Mouse (Mus musculus): ENCODE results near the gene Ankmy2. TPM values are rescaled to one million over a fixed set of nuclear protein-coding genes. Genes with fewer than 3 reads are reported as not detected.

Gene Ankmy2
- polyA plus RNA-seq (2015; fragmentation: Nextera tagmentation; extraction: Ambion mirVana) = 7.1 and 7.4 TPM in 2 replicates

- Histone ChIP-seq H3K4me2 (peak within 1 kb of the TSS; percentile 96), H3K27me3 (no peaks in the 10 kb centered on the region), H3K9me3 (replicated peaks) (no peaks in the 10 kb centered on the region), H3K27ac (replicated peaks) (peak within 1 kb of the TSS; percentile 83), H3K4me1 (replicated peaks) (peaks cover 41% of the 10 kb centered on the region), H3K4me3 (replicated peaks) (peak within 1 kb of the TSS; percentile 81), H3K36me3 (replicated peaks) (no peaks in the 10 kb centered on the region), H3K9ac (peak within 1 kb of the TSS; percentile 69)
- WGBS (ENCODE audit: insufficient replicate concordance) = under 1% methylated on average over 42 of the region's 42 CpGs
- peak; percentile 95 for ATAC-seq (ENCODE audit: insufficient read depth)
Observed at GRCm38 (mm10) chr12:36156637-36157303, at the start of gene Ankmy2. Ankmy2 (plus strand) TSS chr12:36157114.

- WGBS (ENCODE audit: insufficient replicate concordance) = 74% methylated on average over 5 of the region's 5 CpGs
- no peak overlapping the region for H3K4me3 ChIP-seq (replicated peaks)
- ATAC-seq (ENCODE audit: insufficient read depth) = no peak
- H3K9me3 ChIP-seq (replicated peaks) = no peaks in the 10 kb centered on the region
- H3K36me3 ChIP-seq (replicated peaks) = peaks cover 46% of the 10 kb centered on the region
- no peaks in the 10 kb centered on the region for H3K4me1 ChIP-seq (replicated peaks)
- H3K27ac ChIP-seq (replicated peaks) = no peak overlapping the region
- H3K9ac ChIP-seq = no peak overlapping the region
- H3K27me3 ChIP-seq = no peaks in the 10 kb centered on the region
- H3K4me2 ChIP-seq = no peak overlapping the region
Observed at GRCm38 (mm10) chr12:36108442-36108841, 48.5 kb upstream of the Ankmy2 start.

- Histone ChIP-seq H3K4me1 (replicated peaks) (no peaks in the 10 kb centered on the region), H3K27ac (replicated peaks) (no peak overlapping the region), H3K4me2 (no peak overlapping the region), H3K36me3 (replicated peaks) (peaks cover 49% of the 10 kb centered on the region), H3K9me3 (replicated peaks) (no peaks in the 10 kb centered on the region), H3K4me3 (replicated peaks) (no peak overlapping the region), H3K9ac (no peak overlapping the region), H3K27me3 (no peaks in the 10 kb centered on the region)
- 80% methylated on average over 5 of the region's 5 CpGs for WGBS (ENCODE audit: insufficient replicate concordance)
- no peak for ATAC-seq (ENCODE audit: insufficient read depth)
Observed at GRCm38 (mm10) chr12:36110457-36110856, 46.5 kb upstream of the Ankmy2 start.

- WGBS (ENCODE audit: insufficient replicate concordance) = 84% methylated on average over 5 of the region's 5 CpGs
- Histone ChIP-seq H3K9ac (no peak overlapping the region), H3K4me1 (replicated peaks) (no peaks in the 10 kb centered on the region), H3K36me3 (replicated peaks) (peaks cover 50% of the 10 kb centered on the region), H3K9me3 (replicated peaks) (no peaks in the 10 kb centered on the region), H3K27ac (replicated peaks) (no peak overlapping the region), H3K4me2 (no peak overlapping the region), H3K27me3 (no peaks in the 10 kb centered on the region), H3K4me3 (replicated peaks) (no peak overlapping the region)
- ATAC-seq (ENCODE audit: insufficient read depth) = no peak
Observed at GRCm38 (mm10) chr12:36111110-36111509, 45.8 kb upstream of the Ankmy2 start.

GRCm38 (mm10) chr12:36112081-36112480 lies 44.8 kb upstream of the Ankmy2 start:
- Histone ChIP-seq H3K9ac (no peak overlapping the region), H3K27ac (replicated peaks) (no peak overlapping the region), H3K4me3 (replicated peaks) (no peak overlapping the region), H3K4me1 (replicated peaks) (no peaks in the 10 kb centered on the region), H3K36me3 (replicated peaks) (peaks cover 46% of the 10 kb centered on the region), H3K4me2 (no peak overlapping the region), H3K9me3 (replicated peaks) (no peaks in the 10 kb centered on the region), H3K27me3 (no peaks in the 10 kb centered on the region)
- 92% methylated on average over 3 of the region's 3 CpGs for WGBS (ENCODE audit: insufficient replicate concordance)
- no peak for ATAC-seq (ENCODE audit: insufficient read depth)

GRCm38 (mm10) chr12:36117161-36117560 lies 39.8 kb upstream of the Ankmy2 start:
- ATAC-seq (ENCODE audit: insufficient read depth) = no peak
- Histone ChIP-seq H3K4me2 (no peak overlapping the region), H3K9ac (no peak overlapping the region), H3K36me3 (replicated peaks) (peaks cover 20% of the 10 kb centered on the region), H3K27me3 (no peaks in the 10 kb centered on the region), H3K9me3 (replicated peaks) (no peaks in the 10 kb centered on the region), H3K4me1 (replicated peaks) (no peaks in the 10 kb centered on the region), H3K4me3 (replicated peaks) (no peak overlapping the region), H3K27ac (replicated peaks) (no peak overlapping the region)
- WGBS (ENCODE audit: insufficient replicate concordance) = 70% methylated on average over 6 of the region's 6 CpGs

DNA sequence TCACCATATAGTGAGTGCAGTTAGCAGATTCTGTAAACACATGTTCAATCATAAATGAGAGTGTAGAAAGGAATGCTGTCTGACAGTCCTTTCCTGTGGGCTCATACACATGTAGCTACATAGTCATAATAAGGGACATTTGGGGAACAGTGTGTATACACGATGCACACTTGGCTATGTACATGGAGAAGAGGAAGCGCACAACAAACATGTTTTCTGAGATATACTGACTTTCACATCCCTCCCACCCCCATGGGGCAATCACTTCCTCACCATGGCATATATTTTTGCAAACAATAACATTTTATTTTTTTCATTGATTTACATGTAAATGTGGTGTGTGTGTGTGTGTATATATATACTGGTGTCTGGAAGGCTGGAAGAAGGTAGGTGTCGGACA lies 37.7 kb upstream of the Ankmy2 start:
- no peaks in the 10 kb centered on the region for H3K9me3 ChIP-seq (replicated peaks)
- no peaks in the 10 kb centered on the region for H3K4me1 ChIP-seq (replicated peaks)
- no peak overlapping the region for H3K4me3 ChIP-seq (replicated peaks)
- no peak for ATAC-seq (ENCODE audit: insufficient read depth)
- no peak overlapping the region for H3K27ac ChIP-seq (replicated peaks)
- H3K36me3 ChIP-seq (replicated peaks) = peaks cover 18% of the 10 kb centered on the region; the same call in 1 of the 2 replicates
- no peak overlapping the region for H3K9ac ChIP-seq
- no peak overlapping the region for H3K4me2 ChIP-seq
- no peaks in the 10 kb centered on the region for H3K27me3 ChIP-seq
- 71% methylated on average over 3 of the region's 3 CpGs for WGBS (ENCODE audit: insufficient replicate concordance)

- Histone ChIP-seq H3K36me3 (replicated peaks) (peaks cover 11% of the 10 kb centered on the region; the same call in 1 of the 2 replicates), H3K4me3 (replicated peaks) (no peak overlapping the region), H3K27ac (replicated peaks) (no peak overlapping the region), H3K27me3 (no peaks in the 10 kb centered on the region), H3K4me1 (replicated peaks) (no peaks in the 10 kb centered on the region), H3K9ac (no peak overlapping the region), H3K4me2 (no peak overlapping the region), H3K9me3 (replicated peaks) (no peaks in the 10 kb centered on the region)
- no peak for ATAC-seq (ENCODE audit: insufficient read depth)
- WGBS (ENCODE audit: insufficient replicate concordance) = 80% methylated on average over 5 of the region's 5 CpGs
Observed at GRCm38 (mm10) chr12:36126049-36126448, 30.9 kb upstream of the Ankmy2 start.

- 78% methylated on average over 5 of the region's 5 CpGs for WGBS (ENCODE audit: insufficient replicate concordance)
- no peak overlapping the region for H3K9ac ChIP-seq
- no peaks in the 10 kb centered on the region for H3K4me1 ChIP-seq (replicated peaks)
- H3K9me3 ChIP-seq (replicated peaks) = no peaks in the 10 kb centered on the region
- no peaks in the 10 kb centered on the region for H3K27me3 ChIP-seq
- peaks cover 12% of the 10 kb centered on the region; the same call in 1 of the 2 replicates for H3K36me3 ChIP-seq (replicated peaks)
- no peak overlapping the region for H3K4me3 ChIP-seq (replicated peaks)
- H3K4me2 ChIP-seq = no peak overlapping the region
- no peak for ATAC-seq (ENCODE audit: insufficient read depth)
- no peak overlapping the region for H3K27ac ChIP-seq (replicated peaks)
Observed at GRCm38 (mm10) chr12:36129826-36130225, 27.1 kb upstream of the Ankmy2 start.

GRCm38 (mm10) chr12:36132254-36132653 lies 24.7 kb upstream of the Ankmy2 start:
- Histone ChIP-seq H3K4me1 (replicated peaks) (no peaks in the 10 kb centered on the region), H3K27ac (replicated peaks) (no peak overlapping the region), H3K9ac (no peak overlapping the region), H3K27me3 (no peaks in the 10 kb centered on the region), H3K36me3 (replicated peaks) (peaks cover 12% of the 10 kb centered on the region; the same call in 1 of the 2 replicates), H3K4me2 (no peak overlapping the region), H3K9me3 (replicated peaks) (no peaks in the 10 kb centered on the region), H3K4me3 (replicated peaks) (no peak overlapping the region)
- no peak for ATAC-seq (ENCODE audit: insufficient read depth)
- WGBS (ENCODE audit: insufficient replicate concordance) = 71% methylated on average over 2 of the region's 2 CpGs

- no peak overlapping the region for H3K4me2 ChIP-seq
- H3K36me3 ChIP-seq (replicated peaks) = peaks cover 12% of the 10 kb centered on the region; the same call in 1 of the 2 replicates
- H3K9me3 ChIP-seq (replicated peaks) = no peaks in the 10 kb centered on the region
- ATAC-seq (ENCODE audit: insufficient read depth) = no peak
- H3K9ac ChIP-seq = no peak overlapping the region
- no peak overlapping the region for H3K4me3 ChIP-seq (replicated peaks)
- H3K27ac ChIP-seq (replicated peaks) = no peak overlapping the region
- H3K27me3 ChIP-seq = no peaks in the 10 kb centered on the region
- 60% methylated on average over 3 of the region's 3 CpGs for WGBS (ENCODE audit: insufficient replicate concordance)
- H3K4me1 ChIP-seq (replicated peaks) = no peaks in the 10 kb centered on the region
Observed at GRCm38 (mm10) chr12:36132668-36133067, 24.2 kb upstream of the Ankmy2 start.

DNA sequence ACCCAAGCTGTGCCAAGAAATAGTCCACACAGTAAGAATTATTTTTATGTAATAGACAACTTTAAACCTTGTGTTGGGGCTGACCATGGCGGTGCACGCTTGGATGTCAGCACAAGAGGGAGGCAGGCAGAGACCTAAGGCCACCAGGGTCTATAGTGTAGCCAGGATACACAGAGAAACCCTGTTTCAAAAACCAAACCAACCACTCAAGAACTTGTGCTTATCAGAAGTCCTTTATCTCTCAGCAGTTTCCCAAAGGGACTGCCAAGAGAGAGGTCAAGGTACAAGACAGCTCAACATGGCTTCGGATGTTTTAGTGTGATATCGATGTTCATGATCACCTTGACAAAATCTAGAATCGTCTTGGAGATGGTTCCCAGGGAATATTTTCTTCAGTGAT lies 23.4 kb upstream of the Ankmy2 start:
- ATAC-seq (ENCODE audit: insufficient read depth) = no peak
- Histone ChIP-seq H3K9ac (no peak overlapping the region), H3K27ac (replicated peaks) (no peak overlapping the region), H3K4me1 (replicated peaks) (no peaks in the 10 kb centered on the region), H3K4me3 (replicated peaks) (no peak overlapping the region), H3K9me3 (replicated peaks) (no peaks in the 10 kb centered on the region), H3K27me3 (no peaks in the 10 kb centered on the region), H3K4me2 (no peak overlapping the region), H3K36me3 (replicated peaks) (peaks cover 12% of the 10 kb centered on the region; the same call in 1 of the 2 replicates)
- WGBS (ENCODE audit: insufficient replicate concordance) = 76% methylated on average over 5 of the region's 5 CpGs

All from liver, embryonic 15.5 days (tissue).